Mouse (Mus musculus): ENCODE data around the gene Pigz.

DNA sequence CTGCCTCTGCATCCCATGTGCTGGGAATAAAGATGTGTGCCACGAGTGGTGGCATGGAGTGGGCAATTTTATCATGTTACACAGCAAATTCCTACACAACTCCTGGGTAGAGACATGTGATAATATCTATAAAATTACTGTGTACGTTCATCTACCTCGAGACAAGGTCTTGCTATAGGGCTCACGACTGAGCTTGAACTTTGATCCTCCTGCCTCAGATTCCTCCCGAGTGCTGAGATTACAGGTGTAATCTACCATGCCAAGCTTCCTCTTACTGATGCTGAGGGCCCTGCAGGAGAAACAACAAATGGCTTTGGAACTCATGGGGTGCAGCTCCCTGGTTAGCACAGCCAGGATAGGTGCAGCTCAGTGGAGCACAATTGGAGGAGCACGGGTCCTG, 9.3 kb upstream of the Pigz start:
- TF ChIP-seq POLR2A (IDR thresholded peaks at IDR 0.05; ENCODE audit: borderline replicate concordance, insufficient read depth, low read length) (no peak), CTCF (IDR thresholded peaks at IDR 0.05; ENCODE audit: borderline replicate concordance, insufficient read depth, low read depth, low read length) (no peak)
